ENCODE assay signal across 10 mouse cellular contexts in genomic region chr6:89413481-89413884, GRCm38 (mm10). TPM values are rescaled to one million over a fixed set of nuclear protein-coding genes. Genes with fewer than 3 reads are reported as not detected.
DNase-seq lines count a peak whose midpoint lies in the region; ATAC-seq lines count a peak whose summit lies in the region.
"Had no signal": no experiment of that assay in that cellular context is flagged by ENCODE, and none has a peak within 500 bp of the region (broad histone marks: within the 10 kb centered on the region; RNA-seq: fewer than 3 reads in every experiment).

No protein-coding gene starts in this region.

- peak; percentile 21 for DNase-seq in gastrocnemius, adult 18-20 months (ENCODE audit: low spot score)
- DNase-seq in gastrocnemius, adult 8-10 months (ENCODE audit: low spot score in 2 of 2) = no peak
- no peak for DNase-seq in lung, postnatal 14 days
- no peak for DNase-seq in left cerebral cortex, postnatal 25 days (ENCODE audit: low spot score in 2 of 2)
- no peak for DNase-seq in frontal cortex, postnatal 36 days (ENCODE audit: low spot score in 2 of 2)
- no peak for DNase-seq in forebrain, embryonic 14.5 days (ENCODE audit: low spot score)
- DNase-seq: cerebellum, adult 9-11 months had no signal

- intact Hi-C loops in left cerebral cortex, postnatal 25 days (cut with DNase I) = no loop called here

- no peak for ATAC-seq in lung, embryonic 15.5 days (ENCODE audit: borderline replicate concordance, extremely low read depth, low FRiP score, low TSS enrichment)
- peak; percentile 64 for ATAC-seq in lung, embryonic 16.5 days (ENCODE audit: low read depth)
- ATAC-seq in forebrain, embryonic 14.5 days = no peak
- ATAC-seq: midbrain, embryonic 16.5 days had no signal

- no peak overlapping the region for H3K4me3 ChIP-seq in lung, embryonic 15.5 days
- H3K4me3 ChIP-seq in lung, embryonic 16.5 days (ENCODE audit: low read length) = no peak overlapping the region
- no peak overlapping the region for H3K4me3 ChIP-seq in forebrain, embryonic 14.5 days (ENCODE audit: low read depth, low read length)

- no peak overlapping the region for H3K4me2 ChIP-seq in lung, embryonic 15.5 days
- H3K4me2 ChIP-seq in lung, embryonic 16.5 days (ENCODE audit: low read depth, low read length) = no peak overlapping the region
- no peak overlapping the region for H3K4me2 ChIP-seq in forebrain, embryonic 14.5 days (ENCODE audit: low read length)

- no peaks in the 10 kb centered on the region for H3K27me3 ChIP-seq in lung, embryonic 15.5 days
- H3K27me3 ChIP-seq in lung, embryonic 16.5 days (ENCODE audit: control insufficient read depth, insufficient read depth, low read depth, low read length) = no peaks in the 10 kb centered on the region
- H3K27me3 ChIP-seq in forebrain, embryonic 14.5 days (replicated peaks; ENCODE audit: control insufficient read depth, insufficient read depth, low read length) = no peaks in the 10 kb centered on the region

- H3K27ac ChIP-seq in lung, embryonic 15.5 days = peak overlapping the region; percentile 74
- H3K27ac ChIP-seq in lung, embryonic 16.5 days (ENCODE audit: low read length) = peak overlapping the region; percentile 77
- H3K27ac ChIP-seq in forebrain, embryonic 14.5 days (ENCODE audit: low read depth, low read length) = no peak overlapping the region

- no peaks in the 10 kb centered on the region for H3K36me3 ChIP-seq in lung, embryonic 15.5 days
- no peaks in the 10 kb centered on the region for H3K36me3 ChIP-seq in lung, embryonic 16.5 days (ENCODE audit: control insufficient read depth, insufficient read depth, low read length)
- H3K36me3 ChIP-seq in forebrain, embryonic 14.5 days (ENCODE audit: control insufficient read depth, insufficient read depth, low read length) = no peaks in the 10 kb centered on the region

- H3K9me3 ChIP-seq in lung, embryonic 15.5 days = no peaks in the 10 kb centered on the region
- no peaks in the 10 kb centered on the region for H3K9me3 ChIP-seq in lung, embryonic 16.5 days (ENCODE audit: control insufficient read depth, low read length)
- H3K9me3 ChIP-seq in forebrain, embryonic 14.5 days (replicated peaks; ENCODE audit: control insufficient read depth, low read length) = no peaks in the 10 kb centered on the region

- no peak overlapping the region for H3K9ac ChIP-seq in lung, embryonic 15.5 days
- H3K9ac ChIP-seq in lung, embryonic 16.5 days (ENCODE audit: low read length) = no peak overlapping the region
- H3K9ac ChIP-seq in forebrain, embryonic 14.5 days (ENCODE audit: low read length) = no peak overlapping the region

- peaks cover 14% of the 10 kb centered on the region; the same call in 1 of the 2 replicates for H3K4me1 ChIP-seq in lung, embryonic 15.5 days
- peaks cover 22% of the 10 kb centered on the region for H3K4me1 ChIP-seq in lung, embryonic 16.5 days (replicated peaks; ENCODE audit: control insufficient read depth, insufficient read depth, low read length)
- no peaks in the 10 kb centered on the region for H3K4me1 ChIP-seq in forebrain, embryonic 14.5 days (ENCODE audit: control insufficient read depth, insufficient read depth, low read length)

RNA-seq across cellular contexts. Expression of gene Plxna1, which starts 51.1 kb away (rescaled TPM):
- total RNA-seq in gastrocnemius, adult 18-20 months (2021) = 10 to 100 TPM; 12.2 to 12.4 TPM
- total RNA-seq in gastrocnemius, adult 8-10 months (2022) = 10 to 100 TPM in 3 of 4 experiments, 1 to 10 TPM in 1; 7.6 to 17.9 (median 10.6) TPM
- 25.1 and 27.5 TPM in 2 replicates for polyA plus RNA-seq in lung, embryonic 15.5 days (2015; fragmentation: Nextera tagmentation; extraction: Ambion mirVana)
- 8.7 and 10.4 TPM in 2 replicates for polyA plus RNA-seq in lung, embryonic 16.5 days (2015; fragmentation: Nextera tagmentation; extraction: Ambion mirVana)
- total RNA-seq in left cerebral cortex, postnatal 25 days (2021) = 10 to 100 TPM; 59.4 to 74.6 TPM
- polyA plus RNA-seq in forebrain, embryonic 14.5 days (2014; fragmentation: Nextera tagmentation; extraction: Ambion mirVana) = 26.8 and 31.9 TPM in 2 replicates
